Mouse (Mus musculus): ENCODE measurements around the gene Ddhd1. TPM values are rescaled to one million over a fixed set of nuclear protein-coding genes. Genes with fewer than 3 reads are reported as not detected.
A peak's percentile ranks its signal among the peaks of the same experiment; 100 is the strongest.

Gene Ddhd1
- polyA plus RNA-seq, 1 experiment from 2014 or later, result 17.9 TPM

GRCm38 (mm10) chr14:45642217-45642616 lies 15.7 kb downstream of the Ddhd1 start:
- WGBS, result 83% methylated on average over 9 of the region's 9 CpGs
- ATAC-seq (ENCODE audit: low FRiP score), result no peak
- Histone ChIP-seq H3K4me3 (no peak overlapping the region), H3K4me2 (replicated peaks) (no peak overlapping the region), H3K9ac (no peak overlapping the region), H3K9me3 (replicated peaks) (no peaks in the 10 kb centered on the region), H3K27ac (no peak overlapping the region), H3K27me3 (no peaks in the 10 kb centered on the region), H3K4me1 (peaks cover 22% of the 10 kb centered on the region), H3K36me3 (no peaks in the 10 kb centered on the region)

GRCm38 (mm10) chr14:45638717-45639116 lies 19.2 kb downstream of the Ddhd1 start:
- Histone ChIP-seq H3K4me2 (replicated peaks) (no peak overlapping the region), H3K4me3 (no peak overlapping the region), H3K4me1 (peaks cover 12% of the 10 kb centered on the region), H3K27ac (no peak overlapping the region), H3K9me3 (replicated peaks) (no peaks in the 10 kb centered on the region), H3K9ac (no peak overlapping the region), H3K27me3 (no peaks in the 10 kb centered on the region), H3K36me3 (no peaks in the 10 kb centered on the region)
- WGBS, result 72% methylated on average over 5 of the region's 5 CpGs
- no peak for ATAC-seq (ENCODE audit: low FRiP score)

- ATAC-seq (ENCODE audit: low FRiP score), result no peak
- 93% methylated on average over 1 of the region's 1 CpGs for WGBS
- H3K27ac ChIP-seq, result no peak overlapping the region
- no peak overlapping the region for H3K9ac ChIP-seq
- H3K4me1 ChIP-seq, result no peaks in the 10 kb centered on the region; the same call in 1 of the 2 replicates
- H3K4me2 ChIP-seq (replicated peaks), result no peak overlapping the region
- no peaks in the 10 kb centered on the region for H3K9me3 ChIP-seq (replicated peaks)
- no peaks in the 10 kb centered on the region for H3K27me3 ChIP-seq
- no peaks in the 10 kb centered on the region for H3K36me3 ChIP-seq
- H3K4me3 ChIP-seq, result no peak overlapping the region
Measured at GRCm38 (mm10) chr14:45635496-45635895, 22.4 kb downstream of the Ddhd1 start.

- WGBS, result 77% methylated on average over 4 of the region's 4 CpGs
- Histone ChIP-seq H3K27me3 (no peaks in the 10 kb centered on the region), H3K36me3 (no peaks in the 10 kb centered on the region), H3K4me3 (no peak overlapping the region), H3K9me3 (replicated peaks) (no peaks in the 10 kb centered on the region), H3K4me1 (no peaks in the 10 kb centered on the region), H3K27ac (no peak overlapping the region), H3K4me2 (replicated peaks) (no peak overlapping the region), H3K9ac (no peak overlapping the region)
- ATAC-seq (ENCODE audit: low FRiP score), result no peak
Measured at GRCm38 (mm10) chr14:45632756-45633537, 25.0 kb downstream of the Ddhd1 start.

- no peak overlapping the region for H3K9ac ChIP-seq
Measured at GRCm38 (mm10) chr14:45630544-45630943, 27.4 kb downstream of the Ddhd1 start.

GRCm38 (mm10) chr14:45629938-45630337 lies 28.0 kb downstream of the Ddhd1 start:
- Histone ChIP-seq H3K9ac (no peak overlapping the region), H3K4me2 (replicated peaks) (no peak overlapping the region), H3K27ac (no peak overlapping the region), H3K4me1 (no peaks in the 10 kb centered on the region), H3K4me3 (no peak overlapping the region), H3K36me3 (no peaks in the 10 kb centered on the region), H3K27me3 (no peaks in the 10 kb centered on the region), H3K9me3 (replicated peaks) (no peaks in the 10 kb centered on the region)
- 78% methylated on average over 1 of the region's 1 CpGs for WGBS
- ATAC-seq (ENCODE audit: low FRiP score), result no peak

More at GRCm38 (mm10) chr14:45630544-45630943, 27.4 kb downstream of the Ddhd1 start:
- H3K27me3 ChIP-seq, result no peaks in the 10 kb centered on the region
- no peak overlapping the region for H3K4me2 ChIP-seq (replicated peaks)
- H3K9me3 ChIP-seq (replicated peaks), result no peaks in the 10 kb centered on the region
- no peaks in the 10 kb centered on the region for H3K4me1 ChIP-seq
- no peak overlapping the region for H3K4me3 ChIP-seq
- ATAC-seq (ENCODE audit: low FRiP score), result no peak
- no peak overlapping the region for H3K27ac ChIP-seq
- WGBS, result 86% methylated on average over 5 of the region's 5 CpGs
- H3K36me3 ChIP-seq, result no peaks in the 10 kb centered on the region

GRCm38 (mm10) chr14:45618351-45618750 lies 39.6 kb downstream of the Ddhd1 start:
- peaks cover 28% of the 10 kb centered on the region for H3K36me3 ChIP-seq

GRCm38 (mm10) chr14:45616526-45616925 lies 41.4 kb downstream of the Ddhd1 start:
- Histone ChIP-seq H3K27ac (no peak overlapping the region), H3K4me2 (replicated peaks) (no peak overlapping the region), H3K4me3 (no peak overlapping the region), H3K9me3 (replicated peaks) (no peaks in the 10 kb centered on the region), H3K27me3 (no peaks in the 10 kb centered on the region), H3K9ac (no peak overlapping the region), H3K4me1 (peaks cover 3% of the 10 kb centered on the region), H3K36me3 (peaks cover 34% of the 10 kb centered on the region)
- ATAC-seq (ENCODE audit: low FRiP score), result no peak
- 92% methylated on average over 5 of the region's 5 CpGs for WGBS

More at GRCm38 (mm10) chr14:45618351-45618750, 39.6 kb downstream of the Ddhd1 start:
- H3K4me2 ChIP-seq (replicated peaks), result no peak overlapping the region
- no peak for ATAC-seq (ENCODE audit: low FRiP score)
- H3K27me3 ChIP-seq, result no peaks in the 10 kb centered on the region
- H3K9me3 ChIP-seq (replicated peaks), result no peaks in the 10 kb centered on the region
- H3K4me3 ChIP-seq, result no peak overlapping the region
- no peak overlapping the region for H3K9ac ChIP-seq
- no peak overlapping the region for H3K27ac ChIP-seq
- 76% methylated on average over 6 of the region's 6 CpGs for WGBS
- peaks cover 3% of the 10 kb centered on the region for H3K4me1 ChIP-seq

- H3K4me2 ChIP-seq (replicated peaks), result no peak overlapping the region
- H3K36me3 ChIP-seq, result peaks cover 34% of the 10 kb centered on the region
- H3K4me1 ChIP-seq, result peaks cover 3% of the 10 kb centered on the region
- no peak overlapping the region for H3K4me3 ChIP-seq
- no peak for ATAC-seq (ENCODE audit: low FRiP score)
- H3K9ac ChIP-seq, result no peak overlapping the region
- no peaks in the 10 kb centered on the region for H3K27me3 ChIP-seq
- no peaks in the 10 kb centered on the region for H3K9me3 ChIP-seq (replicated peaks)
- H3K27ac ChIP-seq, result no peak overlapping the region
- 78% methylated on average over 2 of the region's 2 CpGs for WGBS
Measured at GRCm38 (mm10) chr14:45615776-45616175, 42.2 kb downstream of the Ddhd1 start.

GRCm38 (mm10) chr14:45614822-45615221 lies 43.1 kb downstream of the Ddhd1 start:
- no peak for ATAC-seq (ENCODE audit: low FRiP score)
- Histone ChIP-seq H3K4me3 (no peak overlapping the region), H3K36me3 (peaks cover 41% of the 10 kb centered on the region), H3K27me3 (no peaks in the 10 kb centered on the region), H3K4me2 (replicated peaks) (no peak overlapping the region), H3K27ac (no peak overlapping the region), H3K9ac (no peak overlapping the region), H3K4me1 (peaks cover 3% of the 10 kb centered on the region), H3K9me3 (replicated peaks) (no peaks in the 10 kb centered on the region)
- WGBS, result 71% methylated on average over 4 of the region's 4 CpGs

GRCm38 (mm10) chr14:45614406-45614805 lies 43.5 kb downstream of the Ddhd1 start:
- 90% methylated on average over 6 of the region's 6 CpGs for WGBS
- peaks cover 44% of the 10 kb centered on the region for H3K36me3 ChIP-seq
- no peak for ATAC-seq (ENCODE audit: low FRiP score)

GRCm38 (mm10) chr14:45611654-45612053 lies 46.3 kb downstream of the Ddhd1 start:
- 90% methylated on average over 7 of the region's 7 CpGs for WGBS
- H3K4me2 ChIP-seq (replicated peaks), result no peak overlapping the region
- H3K27me3 ChIP-seq, result no peaks in the 10 kb centered on the region
- ATAC-seq (ENCODE audit: low FRiP score), result no peak
- H3K36me3 ChIP-seq, result peaks cover 47% of the 10 kb centered on the region
- no peak overlapping the region for H3K9ac ChIP-seq
- no peaks in the 10 kb centered on the region for H3K9me3 ChIP-seq (replicated peaks)
- H3K27ac ChIP-seq, result no peak overlapping the region
- no peak overlapping the region for H3K4me3 ChIP-seq
- no peaks in the 10 kb centered on the region for H3K4me1 ChIP-seq

More at GRCm38 (mm10) chr14:45614406-45614805, 43.5 kb downstream of the Ddhd1 start:
- H3K27me3 ChIP-seq, result no peaks in the 10 kb centered on the region
- no peak overlapping the region for H3K9ac ChIP-seq
- H3K4me2 ChIP-seq (replicated peaks), result no peak overlapping the region
- H3K27ac ChIP-seq, result no peak overlapping the region
- no peaks in the 10 kb centered on the region for H3K9me3 ChIP-seq (replicated peaks)
- peaks cover 3% of the 10 kb centered on the region for H3K4me1 ChIP-seq
- no peak overlapping the region for H3K4me3 ChIP-seq

- Histone ChIP-seq H3K27ac (0 out of 2 replicates have a peak overlapping the region, but pooled peaks have one; percentile 4), H3K36me3 (peaks cover 25% of the 10 kb centered on the region), H3K4me3 (no peak overlapping the region), H3K4me1 (no peaks in the 10 kb centered on the region), H3K27me3 (no peaks in the 10 kb centered on the region), H3K4me2 (replicated peaks) (no peak overlapping the region), H3K9ac (no peak overlapping the region), H3K9me3 (replicated peaks) (no peaks in the 10 kb centered on the region)
- 72% methylated on average over 3 of the region's 3 CpGs for WGBS
- peak; percentile 61; the same call in 1 of the 2 replicates for ATAC-seq (ENCODE audit: low FRiP score)
Measured at GRCm38 (mm10) chr14:45602002-45602401, 55.9 kb downstream of the Ddhd1 start.

All from hindbrain, embryonic 12.5 days (tissue).